Mouse (Mus musculus) bone marrow macrophage, adult 2 months (primary cell): ENCODE results near the gene Rfx7.

Experiments used
- CTCF ChIP-seq: IDR thresholded peaks from 2 replicates; pipeline ENCODE4 v1.5.1; 2012; ENCODE audit warnings: low read depth, mild to moderate bottlenecking, low read length, moderate library complexity
- POLR2A ChIP-seq: IDR thresholded peaks from 2 replicates; pipeline ENCODE4 v1.6.1; 2012; ENCODE audit warnings: mild to moderate bottlenecking, low read depth, low read length, borderline replicate concordance

GRCm38 (mm10) chr9:72496691-72497090, 35.3 kb upstream of the Rfx7 start:
- TF ChIP-seq CTCF (no peak), POLR2A (no peak)
